In the genomic region with DNA sequence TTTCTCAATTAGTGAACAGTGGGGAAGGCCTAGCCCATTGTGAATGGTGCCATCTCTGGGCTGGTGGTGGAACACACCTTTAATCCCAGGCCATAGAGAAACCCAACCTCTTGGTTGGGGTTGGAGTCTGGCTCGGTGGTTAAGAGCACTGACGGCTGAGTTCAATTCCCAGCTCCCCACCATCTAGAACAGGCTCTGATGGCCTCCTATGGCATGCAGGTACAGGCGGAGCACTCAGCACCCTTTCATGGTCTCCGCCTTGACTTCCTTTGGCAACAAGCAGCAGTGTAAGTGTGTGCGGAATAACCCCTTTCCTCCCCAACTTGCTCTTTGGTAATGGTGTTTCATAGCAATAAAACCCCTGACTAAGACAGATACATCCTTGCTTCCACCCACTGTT, we compare ENCODE assay signal across 8 mouse cellular contexts. TPM values are rescaled to one million over a fixed set of nuclear protein-coding genes. Genes with fewer than 3 reads are reported as not detected.
DNase-seq lines count a peak whose midpoint lies in the region; ATAC-seq lines count a peak whose summit lies in the region.

No protein-coding gene starts in this region.

- ATAC-seq in liver, embryonic 11.5 days (replicated peaks; ENCODE audit: low FRiP score), result no peak
- ATAC-seq in embryonic facial prominence, embryonic 14.5 days (ENCODE audit: low read depth), result no peak
- no peak for ATAC-seq in neural tube, embryonic 15.5 days (ENCODE audit: low FRiP score)
- no peak for ATAC-seq in cerebellum, adult (ENCODE audit: insufficient number of reproducible peaks, low FRiP score, low TSS enrichment)

- H3K27me3 ChIP-seq in liver, embryonic 11.5 days (replicated peaks; ENCODE audit: control insufficient read depth, insufficient read depth, low read length), result no peaks in the 10 kb centered on the region
- H3K27me3 ChIP-seq in embryonic facial prominence, embryonic 14.5 days (replicated peaks; ENCODE audit: control insufficient read depth, insufficient read depth, low read length), result no peaks in the 10 kb centered on the region
- no peaks in the 10 kb centered on the region for H3K27me3 ChIP-seq in limb, embryonic 10.5 days (ENCODE audit: low read depth, poor library complexity, severe bottlenecking)
- H3K27me3 ChIP-seq in neural tube, embryonic 15.5 days (replicated peaks), result no peaks in the 10 kb centered on the region

- no peaks in the 10 kb centered on the region for H3K9me3 ChIP-seq in liver, embryonic 11.5 days (ENCODE audit: control insufficient read depth, low read length)
- no peaks in the 10 kb centered on the region for H3K9me3 ChIP-seq in embryonic facial prominence, embryonic 14.5 days (ENCODE audit: control insufficient read depth, low read length)
- H3K9me3 ChIP-seq in limb, embryonic 10.5 days (replicated peaks), result no peaks in the 10 kb centered on the region
- H3K9me3 ChIP-seq in neural tube, embryonic 15.5 days (replicated peaks), result no peaks in the 10 kb centered on the region

- WGBS in liver, embryonic 11.5 days, result 55% methylated on average over 5 of the region's 5 CpGs
- WGBS in embryonic facial prominence, embryonic 14.5 days, result 66% methylated on average over 5 of the region's 5 CpGs
- WGBS in limb, embryonic 10.5 days, result 71% methylated on average over 5 of the region's 5 CpGs
- 71% methylated on average over 5 of the region's 5 CpGs for WGBS in neural tube, embryonic 15.5 days

- DNase-seq in liver, embryonic 11.5 days (ENCODE audit: low spot score), result no peak
- DNase-seq in liver, result no peak
- DNase-seq in embryonic facial prominence, embryonic 14.5 days (ENCODE audit: low spot score), result no peak
- no peak for DNase-seq in limb, embryonic 10.5 days (ENCODE audit: low spot score)
- no peak for DNase-seq in right cerebral cortex, postnatal 14 days
- DNase-seq in urinary bladder, postnatal 4 days (ENCODE audit: low spot score in 2 of 2), result no peak

- peaks cover 33% of the 10 kb centered on the region for H3K36me3 ChIP-seq in liver, embryonic 11.5 days (ENCODE audit: control insufficient read depth, insufficient read depth, low read length)
- peaks cover 49% of the 10 kb centered on the region for H3K36me3 ChIP-seq in embryonic facial prominence, embryonic 14.5 days (ENCODE audit: control insufficient read depth, insufficient read depth, low read length)
- peaks cover 57% of the 10 kb centered on the region for H3K36me3 ChIP-seq in limb, embryonic 10.5 days
- peaks cover 42% of the 10 kb centered on the region for H3K36me3 ChIP-seq in neural tube, embryonic 15.5 days

- H3K4me3 ChIP-seq in liver, embryonic 11.5 days (ENCODE audit: low read depth, low read length), result peak overlapping the region; percentile 97
- H3K4me3 ChIP-seq in embryonic facial prominence, embryonic 14.5 days (ENCODE audit: low read depth, low read length), result peak overlapping the region; percentile 89
- peak overlapping the region; percentile 79 for H3K4me3 ChIP-seq in limb, embryonic 10.5 days
- peak overlapping the region; percentile 83 for H3K4me3 ChIP-seq in neural tube, embryonic 15.5 days (replicated peaks)

- H3K27ac ChIP-seq in liver, embryonic 11.5 days (ENCODE audit: low read depth, low read length), result peak overlapping the region; percentile 91; the same call in 1 of the 2 replicates
- no peak overlapping the region; the same call in 1 of the 2 replicates for H3K27ac ChIP-seq in embryonic facial prominence, embryonic 14.5 days (replicated peaks; ENCODE audit: low read depth, low read length)
- peak overlapping the region; percentile 97; the same call in 1 of the 2 replicates for H3K27ac ChIP-seq in limb, embryonic 10.5 days
- no peak overlapping the region for H3K27ac ChIP-seq in neural tube, embryonic 15.5 days (replicated peaks)

- H3K4me1 ChIP-seq in liver, embryonic 11.5 days (replicated peaks; ENCODE audit: control insufficient read depth, insufficient read depth, low read length), result peaks cover 25% of the 10 kb centered on the region
- H3K4me1 ChIP-seq in embryonic facial prominence, embryonic 14.5 days (ENCODE audit: control insufficient read depth, insufficient read depth, low read length), result peaks cover 10% of the 10 kb centered on the region
- peaks cover 45% of the 10 kb centered on the region for H3K4me1 ChIP-seq in limb, embryonic 10.5 days
- H3K4me1 ChIP-seq in neural tube, embryonic 15.5 days, result peaks cover 54% of the 10 kb centered on the region

- peak overlapping the region; percentile 75 for H3K4me2 ChIP-seq in liver, embryonic 11.5 days
- peak overlapping the region; percentile 70 for H3K4me2 ChIP-seq in embryonic facial prominence, embryonic 14.5 days (ENCODE audit: low read depth, low read length)
- H3K4me2 ChIP-seq in neural tube, embryonic 15.5 days, result peak overlapping the region; percentile 72

- H3K9ac ChIP-seq in liver, embryonic 11.5 days (ENCODE audit: low read depth, low read length), result peak overlapping the region; percentile 100
- peak overlapping the region; percentile 89 for H3K9ac ChIP-seq in embryonic facial prominence, embryonic 14.5 days (ENCODE audit: low read depth, low read length)
- H3K9ac ChIP-seq in neural tube, embryonic 15.5 days (replicated peaks), result 0 out of 2 replicates have a peak overlapping the region, but pooled peaks have one; percentile 88

RNA-seq across cellular contexts. Expression of a gene that starts 10.3 kb away (rescaled TPM):
- polyA plus RNA-seq in liver, embryonic 11.5 days (2014; fragmentation: Nextera tagmentation; extraction: Ambion mirVana), result 10.5 and 11.1 TPM in 2 replicates
- polyA plus RNA-seq in embryonic facial prominence, embryonic 14.5 days (2014; fragmentation: Nextera tagmentation; extraction: Ambion mirVana), result 31.1 and 40.1 TPM in 2 replicates
- polyA plus RNA-seq in limb, embryonic 10.5 days (2016; fragmentation: Nextera tagmentation; extraction: Ambion mirVana), result 31.3 and 43.3 TPM in 2 replicates
- 121 and 145 TPM in 2 replicates for polyA plus RNA-seq in neural tube, embryonic 15.5 days (2015; fragmentation: Nextera tagmentation; extraction: Ambion mirVana)

RNA-seq across cellular contexts. Expression of a gene that starts 32.5 kb away (rescaled TPM):
- not detected in 2 replicates for polyA plus RNA-seq in liver, embryonic 11.5 days (2014; fragmentation: Nextera tagmentation; extraction: Ambion mirVana)
- polyA plus RNA-seq in embryonic facial prominence, embryonic 14.5 days (2014; fragmentation: Nextera tagmentation; extraction: Ambion mirVana), result not detected in 2 replicates
- polyA plus RNA-seq in limb, embryonic 10.5 days (2016; fragmentation: Nextera tagmentation; extraction: Ambion mirVana), result not detected in 2 replicates
- not detected in 2 replicates for polyA plus RNA-seq in neural tube, embryonic 15.5 days (2015; fragmentation: Nextera tagmentation; extraction: Ambion mirVana)

RNA-seq across cellular contexts. Expression of a gene that starts 34.4 kb away (rescaled TPM):
- polyA plus RNA-seq in liver, embryonic 11.5 days (2014; fragmentation: Nextera tagmentation; extraction: Ambion mirVana), result 36.1 and 40.1 TPM in 2 replicates
- 25.1 and 26.7 TPM in 2 replicates for polyA plus RNA-seq in embryonic facial prominence, embryonic 14.5 days (2014; fragmentation: Nextera tagmentation; extraction: Ambion mirVana)
- polyA plus RNA-seq in limb, embryonic 10.5 days (2016; fragmentation: Nextera tagmentation; extraction: Ambion mirVana), result 13.2 and 14.5 TPM in 2 replicates
- 5.5 and 13.6 TPM in 2 replicates for polyA plus RNA-seq in neural tube, embryonic 15.5 days (2015; fragmentation: Nextera tagmentation; extraction: Ambion mirVana)

RNA-seq across cellular contexts. Expression of a gene that starts 52.1 kb away (rescaled TPM):
- polyA plus RNA-seq in liver, embryonic 11.5 days (2014; fragmentation: Nextera tagmentation; extraction: Ambion mirVana), result not detected in 2 replicates
- not detected in 2 replicates for polyA plus RNA-seq in embryonic facial prominence, embryonic 14.5 days (2014; fragmentation: Nextera tagmentation; extraction: Ambion mirVana)
- polyA plus RNA-seq in limb, embryonic 10.5 days (2016; fragmentation: Nextera tagmentation; extraction: Ambion mirVana), result not detected in 2 replicates
- not detected in 2 replicates for polyA plus RNA-seq in neural tube, embryonic 15.5 days (2015; fragmentation: Nextera tagmentation; extraction: Ambion mirVana)

RNA-seq across cellular contexts. Expression of a gene that starts 58.8 kb away (rescaled TPM):
- polyA plus RNA-seq in liver, embryonic 11.5 days (2014; fragmentation: Nextera tagmentation; extraction: Ambion mirVana), result 161 and 181 TPM in 2 replicates
- polyA plus RNA-seq in embryonic facial prominence, embryonic 14.5 days (2014; fragmentation: Nextera tagmentation; extraction: Ambion mirVana), result 110 and 119 TPM in 2 replicates
- 96.5 and 97.2 TPM in 2 replicates for polyA plus RNA-seq in limb, embryonic 10.5 days (2016; fragmentation: Nextera tagmentation; extraction: Ambion mirVana)
- 76.5 and 94.1 TPM in 2 replicates for polyA plus RNA-seq in neural tube, embryonic 15.5 days (2015; fragmentation: Nextera tagmentation; extraction: Ambion mirVana)

Comparison
In these comparisons a context has a peak if more than half of its experiments do, and no peak if none do; other contexts are left out.
1. H3K27ac ChIP-seq: peak in liver, embryonic 11.5 days (single experiment) and limb, embryonic 10.5 days (single experiment); none in embryonic facial prominence, embryonic 14.5 days (single experiment) and neural tube, embryonic 15.5 days (single experiment).
2. Peak in every context shown above with its lines, with median percentiles within 50 percentile points of each other: H3K4me2 ChIP-seq, H3K4me3 ChIP-seq and H3K9ac ChIP-seq.